Mouse (Mus musculus) kidney, adult 2 months (tissue): ENCODE data around the gene Tifa.

Experiments
- CTCF ChIP-seq: fragments of 200-500 bp; conservative IDR thresholded peaks from 2 replicates; pipeline ENCODE4 v1.5.1; 2011; ENCODE audit warnings: low read depth, mild to moderate bottlenecking, control low read depth, low read length, moderate library complexity, mixed read lengths; ENCODE audit not compliant: insufficient read depth, insufficient read length
- POLR2A ChIP-seq: fragments of 200-500 bp; IDR thresholded peaks from one replicate; pipeline ENCODE4 v1.6.1; 2011; ENCODE audit warnings: low read depth, low read length, control low read depth

DNA sequence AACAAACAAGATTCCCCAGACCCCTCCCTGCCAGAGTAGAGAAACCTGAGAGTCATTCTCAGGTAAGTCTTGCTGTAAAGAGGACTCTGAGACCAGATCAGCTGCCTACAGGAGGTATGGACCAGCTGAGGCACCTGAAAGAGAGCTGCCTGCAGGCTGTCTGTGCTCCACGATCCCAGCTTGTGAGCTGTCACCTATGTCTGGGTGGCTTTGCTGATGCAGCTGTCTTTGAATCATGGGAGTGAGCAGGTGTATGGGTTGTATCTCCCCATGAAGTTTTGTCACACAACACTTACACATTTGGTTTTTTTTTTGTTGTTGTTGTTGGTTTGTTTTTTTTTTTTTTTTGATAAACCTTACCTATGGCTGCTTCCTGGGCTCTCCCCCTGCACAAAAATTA, 30.8 kb downstream of the Tifa start:
- TF ChIP-seq POLR2A: no peak
- no peak for TF ChIP-seq CTCF
